Mouse (Mus musculus) B cell, adult 2 months (primary cell): ENCODE data around the gene Ganab.

Experiments
- DNase-seq, 2 experiments: peaks; one replicate each; pipeline ENCODE4 v3.0.0; 2022

The Ganab gene

GRCm38 (mm10) chr19:8930117-8930516, 32.2 kb downstream of the Ganab start:
- DNase-seq, result no peak

- no peak for DNase-seq
Observed at GRCm38 (mm10) chr19:8930771-8931170, 32.9 kb downstream of the Ganab start.

GRCm38 (mm10) chr19:8936736-8937135, 38.9 kb downstream of the Ganab start:
- DNase-seq, result no peak

GRCm38 (mm10) chr19:8940526-8941133, 42.8 kb downstream of the Ganab start:
- no peak for DNase-seq

- DNase-seq, result no peak
Observed at GRCm38 (mm10) chr19:8941136-8941514, 43.3 kb downstream of the Ganab start.

GRCm38 (mm10) chr19:8941515-8942217, 43.8 kb downstream of the Ganab start, which contains the start of gene Mta2:
Mta2 (plus strand) TSS chr19:8941875.
- DNase-seq, result peak; percentile 96 to 97

- no peak for DNase-seq
Observed at GRCm38 (mm10) chr19:8942276-8942964, 44.5 kb downstream of the Ganab start.

- DNase-seq, result no peak
Observed at GRCm38 (mm10) chr19:8943047-8943446, 45.2 kb downstream of the Ganab start.

- no peak for DNase-seq
Observed at GRCm38 (mm10) chr19:8944062-8944461, 46.2 kb downstream of the Ganab start.

GRCm38 (mm10) chr19:8944750-8945149, 46.9 kb downstream of the Ganab start:
- peak; percentile 62 to 64 for DNase-seq

- no peak for DNase-seq
Observed at GRCm38 (mm10) chr19:8945251-8945650, 47.4 kb downstream of the Ganab start.

GRCm38 (mm10) chr19:8946929-8947328, 49.1 kb downstream of the Ganab start:
- DNase-seq, result no peak

GRCm38 (mm10) chr19:8950190-8950589, 52.3 kb downstream of the Ganab start:
- no peak for DNase-seq

GRCm38 (mm10) chr19:8952241-8952640, 54.4 kb downstream of the Ganab start:
- no peak for DNase-seq

GRCm38 (mm10) chr19:8953135-8954039, 55.5 kb downstream of the Ganab start, which contains the start of gene Tut1:
Tut1 (plus strand) TSS chr19:8953847.
- peak; percentile 91 to 92 for DNase-seq

GRCm38 (mm10) chr19:8954171-8954570, 56.3 kb downstream of the Ganab start:
- peak; percentile 19 to 29 for DNase-seq

GRCm38 (mm10) chr19:8962256-8962655, 64.4 kb downstream of the Ganab start:
- no peak for DNase-seq

- DNase-seq, result no peak
Observed at GRCm38 (mm10) chr19:8965075-8965474, 67.2 kb downstream of the Ganab start.

- DNase-seq, result no peak
Observed at GRCm38 (mm10) chr19:8965771-8966170, 67.9 kb downstream of the Ganab start.

GRCm38 (mm10) chr19:8966198-8966589, 68.3 kb downstream of the Ganab start:
- no peak for DNase-seq
